Mouse (Mus musculus) E14TG2a.4 (cell line): ENCODE measurements around the gene Des.

ENCODE experiments used
- CTCF ChIP-seq: conservative IDR thresholded peaks from 2 replicates; pipeline ENCODE4 v1.5.1; 2014; ENCODE audit warnings: low read length
- POU5F1 ChIP-seq: IDR thresholded peaks from 2 replicates; pipeline ENCODE4 v1.6.1; 2014; ENCODE audit warnings: low read length, borderline replicate concordance

- TF ChIP-seq CTCF (no peak), POU5F1 (no peak)
These were observed 46.9 kb downstream of the Des start for GRCm38 (mm10) chr1:75407056-75407455.
